Mouse (Mus musculus): ENCODE data around the gene Ctrl.

Gene Ctrl

DNA sequence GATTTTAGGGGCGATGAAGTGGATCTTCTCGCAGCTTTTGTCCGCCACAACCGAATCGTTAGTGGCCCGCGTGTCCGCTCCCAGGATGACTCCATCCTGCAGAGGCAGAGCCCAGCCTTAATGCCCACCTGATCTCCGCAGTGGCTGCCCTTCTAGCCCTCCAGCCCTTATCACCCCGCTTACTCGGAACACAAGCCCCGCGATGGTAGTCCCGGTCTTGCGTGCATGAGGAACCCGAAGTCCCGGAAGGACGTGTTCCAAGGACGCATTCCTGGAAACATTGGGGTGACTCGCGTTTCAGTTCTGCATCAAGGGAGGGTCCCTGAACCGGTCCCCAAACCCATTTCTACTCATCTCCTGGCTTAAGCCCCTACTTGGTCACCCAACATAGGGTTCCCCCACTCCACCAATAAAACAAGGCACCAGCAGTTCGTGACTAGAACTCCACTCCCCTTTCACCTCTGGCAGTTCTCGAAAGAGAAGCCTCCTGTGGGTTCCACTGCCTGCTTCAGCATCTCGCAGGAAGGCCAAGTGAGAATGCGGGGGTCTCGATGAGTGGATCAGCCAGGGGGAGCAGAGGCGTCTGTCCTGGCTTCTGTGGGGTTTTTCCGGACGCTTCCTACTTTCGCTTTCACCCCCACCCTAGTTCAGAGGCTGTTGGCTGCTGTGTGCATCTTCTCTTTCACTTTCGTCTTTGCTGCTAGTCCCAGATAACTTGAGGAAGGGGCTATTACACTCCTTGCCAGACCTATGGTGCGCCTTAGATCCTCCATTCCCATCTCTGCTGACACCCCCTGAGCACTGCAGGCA lies 4.0 kb upstream of the Ctrl start:
- peak; percentile 78 for DNase-seq (ENCODE audit: low read depth)

DNA sequence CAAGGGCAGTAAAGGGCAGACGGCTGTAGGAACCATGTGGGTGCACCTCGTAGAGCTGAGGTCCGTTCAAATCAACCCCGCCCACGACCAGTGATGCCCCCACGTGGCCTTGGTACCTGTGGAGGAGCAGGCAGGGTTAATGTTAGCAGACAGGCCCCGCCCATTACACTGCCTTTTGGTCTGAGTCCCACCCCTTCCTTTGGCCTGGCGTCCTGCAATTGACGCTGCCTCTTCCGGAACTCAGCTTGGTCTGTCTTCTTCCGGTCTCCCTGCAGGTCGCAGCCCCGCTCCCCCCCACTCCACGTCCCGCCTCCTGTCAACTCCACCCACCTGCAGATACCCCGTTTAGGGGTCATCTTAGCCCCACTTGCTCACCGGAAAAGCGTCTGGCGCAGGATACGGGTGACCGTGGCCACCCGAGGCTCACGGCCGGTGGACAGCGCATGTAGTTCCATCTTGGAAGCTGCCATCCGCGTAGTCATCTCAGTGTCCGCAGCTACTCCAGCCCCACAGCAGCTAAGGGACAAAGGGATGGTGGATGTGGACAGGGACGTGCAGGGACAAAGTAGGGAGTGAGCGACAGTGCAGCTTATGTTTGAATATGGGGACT lies 3.3 kb upstream of the Ctrl start:
- DNase-seq (ENCODE audit: low read depth) = peak; percentile 67

GRCm38 (mm10) chr8:105935863-105936603 lies 2.4 kb upstream of the Ctrl start:
- DNase-seq (ENCODE audit: low read depth) = no peak

DNA sequence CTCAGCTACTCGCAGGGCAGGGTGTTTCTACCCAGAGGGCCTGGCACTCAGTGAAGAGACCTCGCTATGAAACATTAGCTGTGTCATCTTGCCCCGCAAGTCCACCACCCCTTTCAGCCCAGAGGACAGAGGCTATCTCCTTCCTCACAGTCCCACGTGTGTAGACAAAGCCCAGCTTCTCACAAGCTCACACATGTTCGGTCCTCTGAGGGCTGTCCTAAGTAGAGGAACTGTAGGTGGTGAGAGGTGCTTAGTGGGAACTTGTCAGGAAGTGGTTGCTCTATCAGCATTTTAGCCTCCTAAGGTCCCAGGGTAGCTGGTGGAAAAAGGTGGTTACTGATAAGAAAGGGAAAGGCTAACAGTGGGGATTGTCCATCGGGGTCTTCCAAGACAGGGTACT lies 1.4 kb upstream of the Ctrl start:
- no peak for DNase-seq (ENCODE audit: low read depth)

- DNase-seq (ENCODE audit: low read depth) = no peak
Observed at GRCm38 (mm10) chr8:105932525-105932924, 1.1 kb downstream of the Ctrl start.

DNA sequence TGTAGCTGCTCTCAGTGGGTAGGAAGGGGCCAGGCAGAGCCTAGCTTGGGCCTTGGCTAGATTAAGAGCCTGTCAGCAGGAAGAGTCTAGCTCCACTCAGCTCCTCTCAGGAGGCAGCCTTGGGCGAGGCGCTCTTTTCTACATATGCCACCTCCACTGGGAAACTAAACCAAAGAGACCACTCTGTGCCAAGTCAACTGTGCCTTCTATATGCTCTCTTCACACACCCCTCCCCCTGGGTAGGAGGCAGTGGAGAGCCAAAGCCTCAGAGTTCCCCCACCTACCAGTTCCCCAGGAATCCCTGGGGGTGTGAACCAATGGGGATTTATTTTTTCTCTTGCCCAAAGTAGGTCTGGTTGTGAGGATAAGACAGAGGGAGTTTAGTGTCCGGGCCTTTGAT lies 2.4 kb downstream of the Ctrl start:
- DNase-seq (ENCODE audit: low read depth) = no peak

DNA sequence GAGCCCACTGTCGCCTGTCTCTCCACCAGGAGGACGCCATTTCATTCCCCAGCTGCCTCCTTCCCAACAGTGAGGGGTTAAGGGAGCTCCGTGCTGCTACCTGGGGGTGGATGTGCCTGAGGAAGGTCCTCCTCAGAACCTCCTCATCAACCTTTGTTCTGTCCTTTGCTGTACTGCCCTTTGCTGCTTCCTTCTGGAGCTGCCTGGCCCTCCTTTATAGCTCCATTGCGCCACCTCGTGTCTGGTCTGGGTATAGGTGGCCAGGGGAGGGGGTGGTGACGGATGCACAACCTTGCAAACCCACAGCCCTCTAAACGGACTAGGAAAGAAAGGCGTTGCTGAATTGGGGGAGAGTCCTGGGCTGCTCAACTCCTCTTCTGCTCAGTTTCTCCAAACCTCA lies 3.1 kb downstream of the Ctrl start:
- DNase-seq (ENCODE audit: low read depth) = peak; percentile 91

DNA sequence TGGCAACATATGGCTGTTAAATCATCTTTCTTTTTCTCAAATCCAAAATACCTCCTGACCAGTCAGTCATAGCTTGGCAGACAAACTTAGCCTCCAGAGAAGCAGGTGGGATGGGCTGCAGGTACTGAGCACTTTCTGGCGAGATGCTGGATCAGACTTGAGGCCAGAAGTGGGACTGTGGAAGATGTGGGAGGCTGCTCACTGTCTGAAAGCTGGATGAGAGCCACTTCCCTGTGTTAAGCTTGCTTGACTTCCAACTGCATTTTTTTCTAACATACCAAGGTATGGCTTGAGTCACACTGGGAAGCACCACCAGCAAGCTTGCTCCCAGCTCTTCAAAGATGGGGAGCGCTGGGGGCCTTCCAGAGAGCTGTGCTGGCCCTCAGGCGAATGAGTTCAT lies 8.5 kb downstream of the Ctrl start:
- DNase-seq (ENCODE audit: low read depth) = no peak

- DNase-seq (ENCODE audit: low read depth) = peak; percentile 58
Observed at GRCm38 (mm10) chr8:105919390-105919789, 14.3 kb downstream of the Ctrl start.

- DNase-seq (ENCODE audit: low read depth) = peak; percentile 78
Observed at GRCm38 (mm10) chr8:105900941-105901616, 32.6 kb downstream of the Ctrl start.

DNA sequence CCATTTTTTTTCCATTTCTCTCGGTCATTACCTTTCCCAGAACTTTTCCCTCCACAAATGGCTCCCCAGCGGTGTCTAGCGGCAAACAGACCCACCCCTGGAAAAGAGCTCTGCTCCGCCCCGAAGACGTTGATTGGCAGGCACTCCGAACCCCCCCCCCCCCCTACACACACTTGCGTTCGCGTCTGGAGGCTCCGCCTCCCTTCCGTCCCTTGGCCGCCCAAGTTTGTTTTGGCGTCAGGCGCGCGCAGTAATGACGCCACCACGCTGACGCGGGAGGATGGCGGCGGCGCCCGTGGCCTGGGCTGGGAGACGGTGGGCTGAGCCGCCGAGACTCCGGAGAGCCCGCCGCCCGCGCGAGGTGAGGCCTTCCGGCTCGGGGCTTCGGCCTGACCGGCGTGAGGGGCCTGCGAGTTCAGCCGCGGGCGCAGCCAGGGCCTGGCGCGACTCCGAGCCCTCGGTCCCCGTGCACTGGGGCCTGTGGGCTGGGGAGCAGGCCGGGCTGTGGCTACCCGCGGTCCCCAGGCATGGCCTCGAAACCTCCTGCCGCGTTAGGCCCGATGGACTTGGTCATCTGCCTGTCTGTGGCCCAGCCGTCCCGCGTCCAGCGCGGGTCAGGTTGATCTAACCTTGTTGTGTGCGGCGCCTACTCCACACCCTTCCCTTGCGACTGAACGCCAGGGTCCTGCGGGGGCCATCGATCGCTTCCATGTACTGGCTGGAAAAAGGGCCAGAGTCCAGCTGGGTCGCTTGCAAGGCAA lies 33.3 kb downstream of the Ctrl start, which contains the start of gene Pskh1:
Gene Pskh1 (plus strand): TSS at position 262 of the 761 bp plus-strand sequence.
- peak; percentile 97 for DNase-seq (ENCODE audit: low read depth)

DNA sequence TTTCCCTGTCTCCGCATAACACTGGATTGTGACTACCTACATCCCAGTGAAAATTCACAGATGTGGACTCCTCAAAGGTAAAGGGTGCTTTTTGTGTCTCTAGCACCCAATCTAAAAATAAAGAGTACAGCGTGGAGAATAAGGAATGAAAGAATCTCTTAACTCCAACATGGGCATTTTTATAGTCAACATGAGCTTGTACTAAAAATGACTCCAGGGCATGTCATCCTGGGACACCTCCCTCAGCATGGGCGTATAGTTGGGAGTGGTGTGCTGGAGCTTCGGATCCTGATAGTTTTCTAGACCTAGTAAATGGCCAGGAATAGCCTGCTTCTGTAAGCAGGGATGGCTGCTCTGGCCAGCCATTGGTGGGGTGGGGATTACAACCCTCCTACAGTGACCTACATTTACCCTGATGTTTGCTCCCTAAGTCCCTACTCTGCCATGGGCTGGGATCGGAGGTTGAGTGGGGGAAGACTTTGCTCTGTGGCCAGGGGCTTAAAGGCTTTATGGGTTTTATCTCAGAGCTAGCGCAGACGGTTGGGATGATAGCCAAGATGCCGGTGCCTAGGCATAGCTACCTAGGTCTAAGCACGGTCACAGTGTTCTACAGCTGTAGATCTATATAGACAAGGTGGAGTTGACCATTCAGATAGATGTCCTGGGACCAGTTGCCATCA lies 35.7 kb downstream of the Ctrl start:
- no peak for DNase-seq (ENCODE audit: low read depth)

DNA sequence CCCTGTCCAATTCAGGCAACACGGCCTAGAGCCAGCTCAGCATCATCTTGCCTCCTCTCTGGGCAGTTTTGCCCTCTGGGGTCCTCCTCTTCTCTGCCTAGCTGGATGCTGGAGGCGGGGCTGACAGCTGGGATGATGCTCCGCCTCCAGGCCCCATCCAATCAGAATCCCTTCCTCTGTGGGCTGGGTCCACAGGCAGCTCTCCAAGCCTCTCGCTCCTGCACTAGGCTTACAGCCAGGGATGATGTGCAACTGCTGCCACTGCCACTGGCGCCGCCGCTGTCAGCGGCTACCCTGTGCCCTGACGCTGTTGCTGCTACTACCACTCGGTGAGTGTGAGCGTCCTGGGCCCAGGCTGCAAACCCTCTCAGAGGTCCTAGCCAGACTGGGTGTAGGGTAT lies 40.3 kb downstream of the Ctrl start, which contains the start of gene Nrn1l:
Gene Nrn1l (plus strand): TSS at position 229 of the 400 bp plus-strand sequence.
- no peak for DNase-seq (ENCODE audit: low read depth)

- peak; percentile 59 for DNase-seq (ENCODE audit: low read depth)
Observed at GRCm38 (mm10) chr8:105892432-105892831, 41.2 kb downstream of the Ctrl start.

- no peak for DNase-seq (ENCODE audit: low read depth)
Observed at GRCm38 (mm10) chr8:105890870-105891269, 42.8 kb downstream of the Ctrl start.

DNA sequence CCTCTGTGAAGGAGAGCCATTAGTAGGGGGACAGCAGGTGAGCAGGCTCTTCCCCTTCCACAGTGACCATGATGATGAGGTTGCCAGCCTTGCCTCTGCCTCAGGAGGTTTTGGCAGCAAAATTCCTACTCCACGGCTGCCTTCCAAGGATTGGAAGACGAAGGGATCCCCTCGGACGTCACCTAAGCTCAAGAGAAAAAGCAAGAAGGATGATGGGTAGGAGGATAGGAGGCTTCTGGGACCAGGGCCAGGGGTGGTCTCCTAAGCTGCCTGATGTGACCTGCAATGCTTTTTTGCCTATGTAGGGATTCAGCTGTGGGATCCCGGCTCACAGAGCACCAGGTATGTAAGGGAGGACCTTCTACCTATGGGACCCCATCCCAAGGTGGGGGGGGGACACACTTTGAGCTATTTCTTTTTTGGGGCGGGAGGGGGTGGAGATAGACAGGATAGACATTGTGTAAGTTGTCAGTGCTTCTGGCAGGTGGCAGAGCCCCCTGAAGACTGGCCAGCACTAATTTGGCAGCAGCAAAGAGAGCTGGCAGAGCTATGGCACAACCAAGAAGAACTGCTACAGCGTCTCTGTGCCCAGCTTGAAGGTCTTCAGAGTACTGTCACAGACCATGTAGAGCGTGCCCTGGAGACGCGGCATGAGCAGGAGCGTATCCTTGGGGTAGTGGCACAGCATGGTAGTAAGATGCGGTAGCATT lies 43.8 kb downstream of the Ctrl start:
- no peak for DNase-seq (ENCODE audit: low read depth)

Measured in naive thymus-derived CD4-positive, alpha-beta T cell, adult 2 months (primary cell).